Mouse (Mus musculus) adrenal gland, adult 18-20 months (tissue): Measurements from ENCODE around the gene Gpt2. TPM values are rescaled to one million over a fixed set of nuclear protein-coding genes. Genes with fewer than 3 reads are reported as not detected.

ENCODE experiments used
- DNase-seq, 2 experiments: peaks; one replicate each; pipeline ENCODE4 v3.0.0; 2021 to 2022; ENCODE audit warnings: low spot score in 2 of 2
- total RNA-seq, 2 experiments: library from RNA; stranded (reverse); gene quantifications; 1 replicate in 1 of 2; 2 replicates in 1 of 2; pipeline ENCODE4 v1.2.3; 2021

Gpt2 gene
- total RNA-seq, 2 experiments from 2014 or later = 74.5 to 255 TPM

DNA sequence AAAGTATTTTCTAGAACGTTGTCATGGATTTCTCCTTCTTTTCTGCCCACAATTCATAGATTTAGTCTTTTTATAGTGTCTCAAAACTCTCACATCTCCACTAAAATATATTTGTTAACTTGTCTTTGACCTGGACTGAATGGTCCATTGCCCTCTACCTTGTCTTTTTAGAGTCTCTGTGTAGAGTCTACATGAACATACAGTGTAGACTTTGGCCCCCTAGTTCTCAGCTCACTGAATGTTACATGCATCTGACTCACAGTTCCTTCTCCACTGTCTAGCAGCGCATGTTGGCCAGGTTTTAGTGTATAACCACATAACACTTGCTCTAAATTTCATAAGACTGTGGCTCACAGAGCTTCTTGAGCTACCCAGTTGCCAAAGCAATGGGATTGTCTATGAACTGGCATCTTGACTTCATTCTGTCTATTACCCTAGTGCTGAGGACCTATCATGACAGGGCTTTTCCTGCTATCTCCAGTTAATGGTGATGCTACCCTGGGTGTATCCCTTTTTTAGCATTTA lies 81.7 kb downstream of the Gpt2 start:
- no peak for DNase-seq

Other genes starting within 250 kb of the Gpt2 start
- 10 to 100 TPM; 11.8 to 14.3 TPM for gene Orc6, start 192.9 kb upstream of the Gpt2 start, total RNA-seq
- 100 to 1,000 TPM in 1 of 2 experiments, 10 to 100 TPM in 1; 92.6 to 101 TPM for gene Vps35, start 192.8 kb upstream of the Gpt2 start, total RNA-seq
- under 1 TPM; 0.45 to 0.70 TPM for gene Mylk3, start 106.2 kb upstream of the Gpt2 start, total RNA-seq
- 10 to 100 TPM; 16.8 to 34.1 TPM for gene 4921524J17Rik, start 59.7 kb upstream of the Gpt2 start, total RNA-seq
- 100 to 1,000 TPM; 155 to 193 TPM for gene Dnaja2, start 62.8 kb downstream of the Gpt2 start, total RNA-seq
- 1 to 10 TPM; 4.4 TPM for gene Neto2, start 208.3 kb downstream of the Gpt2 start, total RNA-seq